In the genomic region with DNA sequence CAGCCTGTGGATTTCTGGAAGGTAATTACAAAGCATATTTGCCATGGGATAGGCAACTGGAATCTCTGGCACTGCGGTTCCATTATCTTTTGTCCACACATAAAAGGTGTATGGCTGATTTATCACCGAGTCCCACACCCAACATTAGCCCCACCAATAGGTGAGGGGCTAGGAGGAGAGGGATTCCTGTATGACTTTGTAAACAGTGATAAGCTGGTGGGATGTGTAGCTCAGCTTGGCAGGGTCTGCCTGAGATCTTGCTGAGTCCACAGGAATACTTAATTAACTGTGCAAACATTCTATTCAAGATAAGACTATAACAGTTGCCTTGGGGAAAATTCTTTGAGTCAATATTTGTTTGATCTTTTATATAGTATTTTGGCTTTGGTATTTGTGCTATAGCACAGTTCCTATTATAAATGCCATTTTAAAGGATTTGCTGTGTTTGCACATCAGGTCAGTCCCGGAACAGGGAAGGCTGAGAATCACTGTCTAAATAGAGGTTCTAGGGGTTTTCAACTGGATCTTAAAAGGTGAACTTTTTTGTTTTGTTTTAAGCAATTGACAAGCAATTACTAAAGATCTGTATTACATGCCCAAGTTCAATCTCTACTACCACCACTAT, we compare ENCODE assay signal across 24 mouse cellular contexts. TPM values are rescaled to one million over a fixed set of nuclear protein-coding genes. Genes with fewer than 3 reads are reported as not detected.
A peak's percentile ranks its signal among the peaks of the same experiment; 100 is the strongest.
DNase-seq lines count a peak whose midpoint lies in the region; ATAC-seq and TF ChIP-seq lines count a peak whose summit lies in the region.
"Had no signal": no experiment of that assay in that cellular context is flagged by ENCODE, and none has a peak within 500 bp of the region (broad histone marks: within the 10 kb centered on the region; RNA-seq: fewer than 3 reads in every experiment).

No protein-coding gene starts in this region.

- peaks cover 11% of the 10 kb centered on the region; the same call in 1 of the 2 replicates for H3K4me1 ChIP-seq in intestine, embryonic 14.5 days (replicated peaks; ENCODE audit: control insufficient read depth, insufficient read depth, low read length)
- H3K4me1 ChIP-seq in intestine, postnatal 0 days (replicated peaks; ENCODE audit: control insufficient read depth, insufficient read depth, low read length): peaks cover 4% of the 10 kb centered on the region; the same call in 1 of the 2 replicates
- H3K4me1 ChIP-seq in midbrain, embryonic 13.5 days (replicated peaks): peaks cover 11% of the 10 kb centered on the region
- H3K4me1 ChIP-seq in midbrain, postnatal 0 days (ENCODE audit: insufficient read depth, low read length): no peaks in the 10 kb centered on the region
- peaks cover 8% of the 10 kb centered on the region; the same call in 1 of the 2 replicates for H3K4me1 ChIP-seq in midbrain, embryonic 16.5 days (ENCODE audit: control insufficient read depth, insufficient read depth, low read length)
- peaks cover 9% of the 10 kb centered on the region; the same call in 1 of the 2 replicates for H3K4me1 ChIP-seq in stomach, postnatal 0 days (replicated peaks; ENCODE audit: control insufficient read depth, insufficient read depth)
- peaks cover 11% of the 10 kb centered on the region for H3K4me1 ChIP-seq in neural tube, embryonic 15.5 days

- TF ChIP-seq EP300 in stomach, postnatal 0 days (optimal IDR thresholded peaks at IDR 0.05): no peak

- no peaks in the 10 kb centered on the region for H3K36me3 ChIP-seq in intestine, embryonic 14.5 days (ENCODE audit: control insufficient read depth, insufficient read depth, low read length)
- no peaks in the 10 kb centered on the region for H3K36me3 ChIP-seq in intestine, postnatal 0 days (ENCODE audit: control insufficient read depth, insufficient read depth)
- H3K36me3 ChIP-seq in midbrain, embryonic 13.5 days: no peaks in the 10 kb centered on the region
- no peaks in the 10 kb centered on the region for H3K36me3 ChIP-seq in midbrain, postnatal 0 days (ENCODE audit: insufficient read depth, low read length)
- no peaks in the 10 kb centered on the region for H3K36me3 ChIP-seq in midbrain, embryonic 16.5 days (ENCODE audit: control insufficient read depth, insufficient read depth, low read length)
- H3K36me3 ChIP-seq in stomach, postnatal 0 days (ENCODE audit: control insufficient read depth, insufficient read depth, low read length): no peaks in the 10 kb centered on the region
- H3K36me3 ChIP-seq in neural tube, embryonic 15.5 days: no peaks in the 10 kb centered on the region
- H3K36me3 ChIP-seq: embryonic facial prominence, embryonic 15.5 days; forebrain, embryonic 10.5 days; heart, embryonic 12.5 days; hindbrain, embryonic 10.5 days had no signal

- peak; percentile 87 for ATAC-seq in intestine, embryonic 14.5 days (replicated peaks; ENCODE audit: low FRiP score, low TSS enrichment, low read depth)
- ATAC-seq in intestine, postnatal 0 days: no peak
- peak; percentile 75; the same call in 1 of the 2 replicates for ATAC-seq in midbrain, embryonic 13.5 days
- ATAC-seq in midbrain, postnatal 0 days (ENCODE audit: low FRiP score): no peak
- peak; percentile 51; the same call in 1 of the 2 replicates for ATAC-seq in midbrain, embryonic 16.5 days
- peak; percentile 70 for ATAC-seq in stomach, postnatal 0 days (ENCODE audit: low FRiP score, low TSS enrichment)
- ATAC-seq in neural tube, embryonic 15.5 days (ENCODE audit: low FRiP score): no peak
- ATAC-seq: forebrain, embryonic 14.5 days had no signal

- no peak for TF ChIP-seq CTCF in intestine, postnatal 0 days (IDR thresholded peaks at IDR 0.05; ENCODE audit: low read depth)
- no peak for TF ChIP-seq CTCF in midbrain, postnatal 0 days (IDR thresholded peaks at IDR 0.05)
- no peak for TF ChIP-seq CTCF in stomach, postnatal 0 days (IDR thresholded peaks at IDR 0.05; ENCODE audit: low read depth)

- no peaks in the 10 kb centered on the region for H3K9me3 ChIP-seq in intestine, embryonic 14.5 days (ENCODE audit: control insufficient read depth, low read length)
- no peaks in the 10 kb centered on the region for H3K9me3 ChIP-seq in intestine, postnatal 0 days (ENCODE audit: control insufficient read depth)
- no peaks in the 10 kb centered on the region for H3K9me3 ChIP-seq in midbrain, embryonic 13.5 days
- H3K9me3 ChIP-seq in midbrain, postnatal 0 days (ENCODE audit: low read length): no peaks in the 10 kb centered on the region
- H3K9me3 ChIP-seq in midbrain, embryonic 16.5 days (replicated peaks; ENCODE audit: control insufficient read depth, low read length, poor library complexity, severe bottlenecking): no peaks in the 10 kb centered on the region
- no peaks in the 10 kb centered on the region for H3K9me3 ChIP-seq in stomach, postnatal 0 days (ENCODE audit: control insufficient read depth, low read length)
- no peaks in the 10 kb centered on the region for H3K9me3 ChIP-seq in neural tube, embryonic 15.5 days (replicated peaks)
- H3K9me3 ChIP-seq: embryonic facial prominence, embryonic 15.5 days; forebrain, embryonic 10.5 days; heart, embryonic 12.5 days; hindbrain, embryonic 10.5 days had no signal

- no peak overlapping the region for H3K4me3 ChIP-seq in intestine, embryonic 14.5 days (ENCODE audit: low read depth, low read length)
- H3K4me3 ChIP-seq in intestine, postnatal 0 days (ENCODE audit: low read depth, low read length): no peak overlapping the region
- no peak overlapping the region for H3K4me3 ChIP-seq in midbrain, embryonic 13.5 days (replicated peaks)
- H3K4me3 ChIP-seq in midbrain, postnatal 0 days (ENCODE audit: low read depth, low read length): no peak overlapping the region
- H3K4me3 ChIP-seq in midbrain, embryonic 16.5 days (ENCODE audit: low read depth, low read length): no peak overlapping the region
- H3K4me3 ChIP-seq in stomach, postnatal 0 days (ENCODE audit: low read depth, low read length): no peak overlapping the region
- no peak overlapping the region for H3K4me3 ChIP-seq in neural tube, embryonic 15.5 days (replicated peaks)
- H3K4me3 ChIP-seq: embryonic facial prominence, embryonic 15.5 days; erythroblast, embryonic 14.5 days; forebrain, embryonic 10.5 days; heart, adult 2 months; heart, embryonic 12.5 days; hindbrain, embryonic 10.5 days had no signal

- H3K27me3 ChIP-seq in intestine, embryonic 14.5 days (replicated peaks; ENCODE audit: control insufficient read depth, insufficient read depth, low read length): no peaks in the 10 kb centered on the region
- H3K27me3 ChIP-seq in intestine, postnatal 0 days (replicated peaks; ENCODE audit: control insufficient read depth, insufficient read depth, low read length): no peaks in the 10 kb centered on the region
- H3K27me3 ChIP-seq in midbrain, embryonic 13.5 days: 0 out of 2 replicates have a peak, but pooled peaks cover 3% of the 10 kb centered on the region
- no peaks in the 10 kb centered on the region for H3K27me3 ChIP-seq in midbrain, postnatal 0 days (ENCODE audit: insufficient read depth, low read length)
- no peaks in the 10 kb centered on the region for H3K27me3 ChIP-seq in midbrain, embryonic 16.5 days (ENCODE audit: control insufficient read depth, insufficient read depth, low read depth, low read length)
- H3K27me3 ChIP-seq in stomach, postnatal 0 days (ENCODE audit: control insufficient read depth, insufficient read depth, low read length): no peaks in the 10 kb centered on the region
- H3K27me3 ChIP-seq in neural tube, embryonic 15.5 days (replicated peaks): no peaks in the 10 kb centered on the region
- H3K27me3 ChIP-seq: embryonic facial prominence, embryonic 15.5 days had no signal

- no peak overlapping the region; the same call in 1 of the 2 replicates for H3K27ac ChIP-seq in intestine, embryonic 14.5 days (ENCODE audit: low read depth)
- no peak overlapping the region for H3K27ac ChIP-seq in intestine, postnatal 0 days (ENCODE audit: low read depth, low read length)
- H3K27ac ChIP-seq in midbrain, embryonic 13.5 days: no peak overlapping the region
- no peak overlapping the region for H3K27ac ChIP-seq in midbrain, postnatal 0 days (ENCODE audit: low read depth, low read length)
- no peak overlapping the region for H3K27ac ChIP-seq in midbrain, embryonic 16.5 days (ENCODE audit: low read length)
- peak overlapping the region; percentile 79 for H3K27ac ChIP-seq in stomach, postnatal 0 days (replicated peaks)
- no peak overlapping the region for H3K27ac ChIP-seq in neural tube, embryonic 15.5 days (replicated peaks)
- H3K27ac ChIP-seq: embryonic facial prominence, embryonic 15.5 days; forebrain, embryonic 10.5 days; heart, adult 2 months; hindbrain, embryonic 10.5 days had no signal

- WGBS in intestine, embryonic 14.5 days: 55% methylated on average over 3 of the region's 3 CpGs
- WGBS in intestine, postnatal 0 days: 35% methylated on average over 3 of the region's 3 CpGs
- WGBS in midbrain, embryonic 13.5 days: 69% methylated on average over 3 of the region's 3 CpGs
- 74% methylated on average over 3 of the region's 3 CpGs for WGBS in midbrain, postnatal 0 days
- 63% methylated on average over 3 of the region's 3 CpGs for WGBS in midbrain, embryonic 16.5 days
- WGBS in stomach, postnatal 0 days: 43% methylated on average over 3 of the region's 3 CpGs
- WGBS in neural tube, embryonic 15.5 days: 80% methylated on average over 3 of the region's 3 CpGs

- DNase-seq in intestine, embryonic 14.5 days (ENCODE audit: low spot score): no peak
- DNase-seq in midbrain, postnatal 0 days (ENCODE audit: low spot score): no peak
- peak; percentile 73 for DNase-seq in stomach, postnatal 0 days (ENCODE audit: low spot score)
- no peak for DNase-seq in left cerebral cortex, adult 11 months (ENCODE audit: low spot score)
- DNase-seq: adrenal gland, postnatal 10 days; cerebellum, adult 11 months; cerebellum, adult 8-10 months; cerebellum, postnatal 14 days; embryo, embryonic 11 days; heart, adult 2 months had no signal

- H3K9ac ChIP-seq in intestine, embryonic 14.5 days (ENCODE audit: low read length): no peak overlapping the region
- H3K9ac ChIP-seq in intestine, postnatal 0 days (ENCODE audit: low read depth, low read length): no peak overlapping the region
- H3K9ac ChIP-seq in midbrain, embryonic 13.5 days (replicated peaks): no peak overlapping the region
- no peak overlapping the region for H3K9ac ChIP-seq in midbrain, postnatal 0 days (replicated peaks; ENCODE audit: low read length, poor library complexity, severe bottlenecking)
- H3K9ac ChIP-seq in midbrain, embryonic 16.5 days (ENCODE audit: low read depth, low read length): no peak overlapping the region
- H3K9ac ChIP-seq in stomach, postnatal 0 days (ENCODE audit: low read length): no peak overlapping the region
- H3K9ac ChIP-seq in neural tube, embryonic 15.5 days (replicated peaks): no peak overlapping the region
- H3K9ac ChIP-seq: embryonic facial prominence, embryonic 15.5 days; heart, embryonic 12.5 days had no signal

- no peak overlapping the region for H3K4me2 ChIP-seq in intestine, embryonic 14.5 days (ENCODE audit: low read length)
- no peak overlapping the region for H3K4me2 ChIP-seq in intestine, postnatal 0 days (replicated peaks; ENCODE audit: low read depth)
- no peak overlapping the region for H3K4me2 ChIP-seq in midbrain, embryonic 13.5 days (replicated peaks)
- H3K4me2 ChIP-seq in midbrain, postnatal 0 days (ENCODE audit: low read depth, low read length, poor library complexity, severe bottlenecking): no peak overlapping the region
- no peak overlapping the region for H3K4me2 ChIP-seq in midbrain, embryonic 16.5 days (ENCODE audit: low read length)
- no peak overlapping the region for H3K4me2 ChIP-seq in stomach, postnatal 0 days (replicated peaks; ENCODE audit: low read depth)
- H3K4me2 ChIP-seq in neural tube, embryonic 15.5 days: no peak overlapping the region
- H3K4me2 ChIP-seq: embryonic facial prominence, embryonic 15.5 days; heart, embryonic 12.5 days had no signal

RNA-seq across cellular contexts. Expression of gene Lypd6b, which starts 28.3 kb away (rescaled TPM):
- polyA plus RNA-seq in intestine, embryonic 14.5 days (2014; fragmentation: Nextera tagmentation; extraction: Ambion mirVana): 2.7 and 3.0 TPM in 2 replicates
- 0.68 and 0.73 TPM in 2 replicates for polyA plus RNA-seq in intestine, postnatal 0 days (2015; fragmentation: Nextera tagmentation; extraction: Ambion mirVana)
- 2.6 and 3.3 TPM in 2 replicates for polyA plus RNA-seq in midbrain, embryonic 13.5 days (2015; fragmentation: Nextera tagmentation; extraction: Ambion mirVana)
- total RNA-seq in midbrain, postnatal 0 days (2014; rRNA removed): 18.6 and 22.5 TPM in 2 replicates
- 28.1 and 31.1 TPM in 2 replicates for polyA plus RNA-seq in midbrain, postnatal 0 days (2015; fragmentation: Nextera tagmentation; extraction: Ambion mirVana)
- polyA plus RNA-seq in midbrain, embryonic 16.5 days (2015; fragmentation: Nextera tagmentation; extraction: Ambion mirVana): 13.3 and 20.5 TPM in 2 replicates
- 31.2 and 31.8 TPM in 2 replicates for polyA plus RNA-seq in stomach, postnatal 0 days (2015; fragmentation: Nextera tagmentation; extraction: Ambion mirVana)
- 20.7 and 22.1 TPM in 2 replicates for polyA plus RNA-seq in neural tube, embryonic 15.5 days (2015; fragmentation: Nextera tagmentation; extraction: Ambion mirVana)
- total RNA-seq: gastrocnemius, adult 8-10 months; gastrocnemius, postnatal 4 days; heart, postnatal 25 days; MEL had no signal
- polyA plus RNA-seq: erythroblast, embryonic 14.5 days had no signal

Comparison
In these comparisons a context has a peak if more than half of its experiments do, and no peak if none do; other contexts are left out.
1. ATAC-seq: peak in intestine, embryonic 14.5 days (single experiment), midbrain, embryonic 13.5 days (single experiment), midbrain, embryonic 16.5 days (single experiment) and stomach, postnatal 0 days (single experiment); none in intestine, postnatal 0 days (single experiment), midbrain, postnatal 0 days (single experiment) and neural tube, embryonic 15.5 days (single experiment).